ENCODE assay signal across 15 mouse cellular contexts in genomic region chr13:112382457-112382856, GRCm38 (mm10).
DNase-seq lines count a peak whose midpoint lies in the region; ATAC-seq and TF ChIP-seq lines count a peak whose summit lies in the region.
"Had no signal": no experiment of that assay in that cellular context is flagged by ENCODE, and none has a peak within 500 bp of the region (broad histone marks: within the 10 kb centered on the region; RNA-seq: fewer than 3 reads in every experiment).

No protein-coding gene starts in this region.

- no peak for TF ChIP-seq POLR2A in embryonic fibroblast, embryonic 13.5 days (IDR thresholded peaks at IDR 0.05; ENCODE audit: low read depth, low read length)

- TF ChIP-seq CTCF in embryonic fibroblast, embryonic 13.5 days (IDR thresholded peaks at IDR 0.05; ENCODE audit: borderline replicate concordance, insufficient read depth, low read length) = no peak

- no peak overlapping the region for H3K4me2 ChIP-seq in heart, embryonic 12.5 days
- no peak overlapping the region for H3K4me2 ChIP-seq in kidney, embryonic 16.5 days (replicated peaks; ENCODE audit: low read depth, low read length)
- H3K4me2 ChIP-seq in stomach, embryonic 16.5 days (ENCODE audit: low read depth, low read length) = no peak overlapping the region
- no peak overlapping the region for H3K4me2 ChIP-seq in kidney, embryonic 14.5 days (replicated peaks; ENCODE audit: low read depth, low read length)
- H3K4me2 ChIP-seq: forebrain, embryonic 12.5 days; intestine, embryonic 15.5 days; lung, embryonic 15.5 days had no signal

- H3K9me3 ChIP-seq in heart, embryonic 12.5 days (replicated peaks) = no peaks in the 10 kb centered on the region
- H3K9me3 ChIP-seq in kidney, embryonic 16.5 days (ENCODE audit: low read length) = no peaks in the 10 kb centered on the region
- H3K9me3 ChIP-seq in stomach, embryonic 16.5 days (replicated peaks; ENCODE audit: control insufficient read depth, low read length) = no peaks in the 10 kb centered on the region
- H3K9me3 ChIP-seq in kidney, embryonic 14.5 days (ENCODE audit: control insufficient read depth, low read length) = no peaks in the 10 kb centered on the region
- H3K9me3 ChIP-seq: forebrain, embryonic 12.5 days; intestine, embryonic 15.5 days; lung, embryonic 15.5 days had no signal

- no peak for ATAC-seq in heart, embryonic 12.5 days (ENCODE audit: insufficient number of reproducible peaks, low FRiP score)
- 0 out of 2 replicates have a peak, but pooled peaks have one; percentile 46 for ATAC-seq in kidney, embryonic 16.5 days (ENCODE audit: low FRiP score, low TSS enrichment)
- peak; percentile 29; the same call in 1 of the 2 replicates for ATAC-seq in stomach, embryonic 16.5 days (ENCODE audit: insufficient read depth, low FRiP score)
- no peak for ATAC-seq in kidney, embryonic 14.5 days (ENCODE audit: low FRiP score, low TSS enrichment)
- no peak for ATAC-seq in erythroblast, adult 5-6 weeks (replicated peaks; ENCODE audit: low FRiP score, poor library complexity, severe bottlenecking)
- ATAC-seq: intestine, embryonic 15.5 days had no signal

- DNase-seq in heart, adult 9 months (ENCODE audit: low spot score in 2 of 2) = no peak
- no peak for DNase-seq in kidney, adult 9 months
- DNase-seq: adrenal gland, adult 8-10 months; cerebellum, adult 2 months; thymus, postnatal 25 days had no signal

- H3K27ac ChIP-seq in heart, embryonic 12.5 days (ENCODE audit: poor library complexity, severe bottlenecking) = peak overlapping the region; percentile 35; the same call in 1 of the 2 replicates
- H3K27ac ChIP-seq in kidney, embryonic 16.5 days (ENCODE audit: low read length) = no peak overlapping the region
- H3K27ac ChIP-seq in embryonic fibroblast, embryonic 13.5 days (ENCODE audit: insufficient read depth, low read length) = peak overlapping the region; percentile 4; the same call in 1 of the 2 replicates
- peak overlapping the region; percentile 82 for H3K27ac ChIP-seq in stomach, embryonic 16.5 days (ENCODE audit: low read length)
- H3K27ac ChIP-seq in kidney, embryonic 14.5 days (ENCODE audit: low read depth, low read length) = no peak overlapping the region
- H3K27ac ChIP-seq: forebrain, embryonic 12.5 days; intestine, embryonic 15.5 days; lung, embryonic 15.5 days had no signal

- no peaks in the 10 kb centered on the region for H3K36me3 ChIP-seq in heart, embryonic 12.5 days
- no peaks in the 10 kb centered on the region for H3K36me3 ChIP-seq in kidney, embryonic 16.5 days (ENCODE audit: insufficient read depth, low read length)
- H3K36me3 ChIP-seq in stomach, embryonic 16.5 days (ENCODE audit: control insufficient read depth, insufficient read depth, low read length) = no peaks in the 10 kb centered on the region
- no peaks in the 10 kb centered on the region for H3K36me3 ChIP-seq in kidney, embryonic 14.5 days (ENCODE audit: control insufficient read depth, insufficient read depth, low read length)
- H3K36me3 ChIP-seq: forebrain, embryonic 12.5 days; intestine, embryonic 15.5 days; lung, embryonic 15.5 days had no signal

- no peaks in the 10 kb centered on the region for H3K27me3 ChIP-seq in heart, embryonic 12.5 days (replicated peaks)
- H3K27me3 ChIP-seq in kidney, embryonic 16.5 days (ENCODE audit: insufficient read depth, low read length) = no peaks in the 10 kb centered on the region
- H3K27me3 ChIP-seq in stomach, embryonic 16.5 days (ENCODE audit: control insufficient read depth, insufficient read depth, low read length) = no peaks in the 10 kb centered on the region
- no peaks in the 10 kb centered on the region for H3K27me3 ChIP-seq in kidney, embryonic 14.5 days (ENCODE audit: control insufficient read depth, insufficient read depth, low read length)
- H3K27me3 ChIP-seq: forebrain, embryonic 12.5 days; intestine, embryonic 15.5 days; lung, embryonic 15.5 days had no signal

- no peak overlapping the region for H3K9ac ChIP-seq in heart, embryonic 12.5 days
- no peak overlapping the region for H3K9ac ChIP-seq in kidney, embryonic 16.5 days (replicated peaks; ENCODE audit: low read length)
- no peak overlapping the region for H3K9ac ChIP-seq in stomach, embryonic 16.5 days (ENCODE audit: low read length)
- H3K9ac ChIP-seq in kidney, embryonic 14.5 days (ENCODE audit: low read depth, low read length) = no peak overlapping the region
- H3K9ac ChIP-seq: forebrain, embryonic 12.5 days; intestine, embryonic 15.5 days; lung, embryonic 15.5 days had no signal

- H3K4me1 ChIP-seq in heart, embryonic 12.5 days (replicated peaks) = peaks cover 18% of the 10 kb centered on the region
- peaks cover 7% of the 10 kb centered on the region; the same call in 1 of the 2 replicates for H3K4me1 ChIP-seq in kidney, embryonic 16.5 days (ENCODE audit: insufficient read depth, low read length)
- H3K4me1 ChIP-seq in embryonic fibroblast, embryonic 13.5 days (ENCODE audit: control insufficient read depth, insufficient read depth, low read length) = peaks cover 6% of the 10 kb centered on the region
- H3K4me1 ChIP-seq in stomach, embryonic 16.5 days (ENCODE audit: control insufficient read depth, insufficient read depth, low read length) = peaks cover 14% of the 10 kb centered on the region
- H3K4me1 ChIP-seq in kidney, embryonic 14.5 days (ENCODE audit: control insufficient read depth, insufficient read depth, low read length) = no peaks in the 10 kb centered on the region
- H3K4me1 ChIP-seq: forebrain, embryonic 12.5 days had no signal

- 65% methylated on average over 4 of the region's 4 CpGs for WGBS in heart, embryonic 12.5 days
- WGBS in kidney, embryonic 16.5 days = 40% methylated on average over 4 of the region's 4 CpGs
- 42% methylated on average over 4 of the region's 4 CpGs for WGBS in stomach, embryonic 16.5 days
- 33% methylated on average over 4 of the region's 4 CpGs for WGBS in kidney, embryonic 14.5 days

- H3K4me3 ChIP-seq in heart, embryonic 12.5 days = no peak overlapping the region
- no peak overlapping the region for H3K4me3 ChIP-seq in kidney, embryonic 16.5 days (ENCODE audit: low read length)
- no peak overlapping the region for H3K4me3 ChIP-seq in embryonic fibroblast, embryonic 13.5 days (ENCODE audit: insufficient read depth, low read length)
- no peak overlapping the region for H3K4me3 ChIP-seq in stomach, embryonic 16.5 days (replicated peaks; ENCODE audit: low read length)
- no peak overlapping the region for H3K4me3 ChIP-seq in kidney, embryonic 14.5 days (ENCODE audit: low read length)
- H3K4me3 ChIP-seq: forebrain, embryonic 12.5 days; intestine, embryonic 15.5 days; lung, embryonic 15.5 days; myocyte had no signal

Comparison
In these comparisons a context has a peak if more than half of its experiments do, and no peak if none do; other contexts are left out.
1. ATAC-seq: peak in kidney, embryonic 16.5 days (single experiment) and stomach, embryonic 16.5 days (single experiment); none in heart, embryonic 12.5 days (single experiment), kidney, embryonic 14.5 days (single experiment) and erythroblast, adult 5-6 weeks (single experiment).
2. H3K27ac ChIP-seq: peak in heart, embryonic 12.5 days (single experiment), embryonic fibroblast, embryonic 13.5 days (single experiment) and stomach, embryonic 16.5 days (single experiment); none in kidney, embryonic 16.5 days (single experiment) and kidney, embryonic 14.5 days (single experiment).